Mouse (Mus musculus) lung, postnatal 0 days (tissue): ENCODE results near the gene Srpk2. TPM values are rescaled to one million over a fixed set of nuclear protein-coding genes. Genes with fewer than 3 reads are reported as not detected.
A peak's percentile ranks its signal among the peaks of the same experiment; 100 is the strongest.

Experiments used
- ATAC-seq: fragments of 200-750 bp; cut with Nextera tagmentation; 2 replicates; pipeline ENCODE4 v1.8.0; 2017; ENCODE audit warnings: moderate library complexity
- DNase-seq: peaks from one replicate; pipeline ENCODE4 v3.0.0-alpha.2; 2016; ENCODE audit warnings: low spot score
- H3K27ac ChIP-seq: fragments of 300-500 bp; sonication (generic); 2 replicates; pipeline ENCODE4 v1.5.1; 2014; ENCODE audit warnings: antibody characterized with exemption, mild to moderate bottlenecking, low read length, mixed read lengths
- H3K27me3 ChIP-seq: fragments of 300-500 bp; sonication (generic); replicated peaks from 2 replicates; pipeline ENCODE4 v1.6.1; 2014; ENCODE audit warnings: low read length, mixed read lengths; ENCODE audit not compliant: insufficient read depth
- H3K36me3 ChIP-seq: fragments of 300-500 bp; sonication (generic); 2 replicates; pipeline ENCODE4 v1.6.1; 2014; ENCODE audit warnings: low read length, mixed read lengths; ENCODE audit not compliant: insufficient read depth
- H3K4me1 ChIP-seq: fragments of 300-500 bp; sonication (generic); 2 replicates; pipeline ENCODE4 v1.6.1; 2014; ENCODE audit warnings: antibody characterized with exemption, low read depth, low read length, mixed read lengths; ENCODE audit not compliant: insufficient read depth
- H3K4me2 ChIP-seq: fragments of 300-500 bp; sonication (generic); replicated peaks from 2 replicates; pipeline ENCODE4 v1.6.1; 2014; ENCODE audit warnings: low read depth, mild to moderate bottlenecking, low read length, moderate library complexity, mixed read lengths
- H3K4me3 ChIP-seq: fragments of 300-500 bp; sonication (generic); 2 replicates; pipeline ENCODE4 v1.5.1; 2014; ENCODE audit warnings: low read depth, low read length
- H3K9ac ChIP-seq: fragments of 300-500 bp; sonication (generic); replicated peaks from 2 replicates; pipeline ENCODE4 v1.6.1; 2014; ENCODE audit warnings: low read depth, mild to moderate bottlenecking
- H3K9me3 ChIP-seq: fragments of 300-500 bp; sonication (generic); 2 replicates; pipeline ENCODE4 v1.6.1; 2016; ENCODE audit warnings: low read length, mixed read lengths
- CTCF ChIP-seq: IDR thresholded peaks from 2 replicates; pipeline ENCODE4 v1.5.1; 2016; ENCODE audit warnings: antibody characterized with exemption, mild to moderate bottlenecking
- EP300 ChIP-seq: IDR thresholded peaks from 2 replicates; pipeline ENCODE4 v1.6.1; 2016; ENCODE audit warnings: antibody characterized with exemption, mild to moderate bottlenecking, control low read depth
- WGBS: fragments of 180-500 bp; shearing (Covaris S2); extraction: QIAGEN DNeasy Blood & Tissue Kit; methylation state at CpG from one replicate; pipeline ENCODE4 v1.1.7; 2014; 5-methylcytosine and 5-hydroxymethylcytosine counted together
- polyA plus RNA-seq: library from polyadenylated mRNA; unstranded; fragments of >200 nt; fragmentation: Nextera tagmentation; extraction: Ambion mirVana; gene quantifications from 2 replicates; pipeline ENCODE4 v1.2.1, GENCODE M21; 2015

Srpk2 gene
- polyA plus RNA-seq, 1 experiment from 2014 or later: 38.1 TPM

GRCm38 (mm10) chr5:23683431-23683830, 986 bp downstream of the Srpk2 start:
- Histone ChIP-seq H3K4me1 (no peaks in the 10 kb centered on the region), H3K36me3 (no peaks in the 10 kb centered on the region), H3K27ac (no peak overlapping the region), H3K9ac (no peak overlapping the region), H3K4me2 (no peak overlapping the region), H3K4me3 (no peak overlapping the region), H3K27me3 (no peaks in the 10 kb centered on the region), H3K9me3 (no peaks in the 10 kb centered on the region)
- DNase-seq: no peak
- 68% methylated on average over 4 of the region's 4 CpGs for WGBS
- no peak for ATAC-seq
- TF ChIP-seq CTCF (no peak), EP300 (no peak)

DNA sequence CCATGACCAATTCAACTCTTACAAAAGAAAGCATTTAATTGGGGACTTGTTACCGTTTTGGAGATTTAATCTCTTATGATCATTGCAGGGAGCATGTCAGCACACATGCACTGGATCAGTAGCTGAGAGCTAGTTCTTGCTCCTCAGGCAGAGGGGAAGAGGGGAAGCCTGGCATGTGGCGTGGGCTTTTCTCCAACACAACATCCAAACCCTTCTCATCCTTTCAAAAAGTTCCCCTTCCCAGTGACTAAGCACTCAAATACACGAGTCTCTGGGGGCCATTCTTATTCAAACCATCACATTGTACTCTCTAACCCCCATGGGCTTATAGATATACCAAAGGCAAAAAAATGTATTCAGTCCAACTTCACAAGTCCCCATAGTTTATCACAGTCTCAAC, 5.4 kb downstream of the Srpk2 start:
- ATAC-seq: no peak
- Histone ChIP-seq H3K9ac (no peak overlapping the region), H3K36me3 (no peaks in the 10 kb centered on the region), H3K4me2 (no peak overlapping the region), H3K27ac (no peak overlapping the region), H3K27me3 (no peaks in the 10 kb centered on the region), H3K4me1 (no peaks in the 10 kb centered on the region), H3K9me3 (no peaks in the 10 kb centered on the region), H3K4me3 (no peak overlapping the region)
- 58% methylated on average over 3 of the region's 3 CpGs for WGBS
- TF ChIP-seq EP300 (no peak), CTCF (no peak)
- no peak for DNase-seq

- no peaks in the 10 kb centered on the region for H3K4me1 ChIP-seq
- no peaks in the 10 kb centered on the region for H3K9me3 ChIP-seq
- H3K4me3 ChIP-seq: no peak overlapping the region
- no peak overlapping the region for H3K4me2 ChIP-seq
- no peaks in the 10 kb centered on the region for H3K36me3 ChIP-seq
- TF ChIP-seq CTCF (no peak), EP300 (no peak)
- ATAC-seq (no peak), DNase-seq (no peak)
- H3K27ac ChIP-seq: no peak overlapping the region
- 96% methylated on average over 5 of the region's 5 CpGs for WGBS
- no peaks in the 10 kb centered on the region for H3K27me3 ChIP-seq
- no peak overlapping the region for H3K9ac ChIP-seq
These were observed 6.5 kb downstream of the Srpk2 start for GRCm38 (mm10) chr5:23677883-23678282.

DNA sequence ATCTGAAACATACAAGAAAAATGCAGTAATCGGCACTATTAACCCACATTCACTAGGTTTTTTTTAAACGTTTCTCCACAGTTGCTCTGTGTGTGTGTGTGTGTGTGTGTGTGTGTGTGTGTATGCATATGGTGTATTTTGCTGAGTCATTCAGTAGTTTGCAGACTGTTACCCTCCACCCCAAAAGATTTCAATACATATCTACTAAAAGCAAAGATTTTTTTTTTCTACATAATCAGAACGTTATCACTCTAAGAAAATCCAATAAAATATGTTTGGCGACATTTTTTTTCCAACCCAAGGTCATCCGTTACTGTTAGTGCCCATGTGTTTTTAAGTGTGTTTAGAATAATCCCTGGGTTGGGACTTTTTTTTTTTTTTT, 7.4 kb downstream of the Srpk2 start:
- Histone ChIP-seq H3K27ac (no peak overlapping the region), H3K4me2 (no peak overlapping the region), H3K27me3 (no peaks in the 10 kb centered on the region), H3K9ac (no peak overlapping the region), H3K4me3 (no peak overlapping the region), H3K9me3 (no peaks in the 10 kb centered on the region), H3K36me3 (no peaks in the 10 kb centered on the region), H3K4me1 (no peaks in the 10 kb centered on the region)
- TF ChIP-seq CTCF (no peak), EP300 (no peak)
- WGBS: 78% methylated on average over 5 of the region's 5 CpGs
- no peak for DNase-seq
- no peak for ATAC-seq

DNA sequence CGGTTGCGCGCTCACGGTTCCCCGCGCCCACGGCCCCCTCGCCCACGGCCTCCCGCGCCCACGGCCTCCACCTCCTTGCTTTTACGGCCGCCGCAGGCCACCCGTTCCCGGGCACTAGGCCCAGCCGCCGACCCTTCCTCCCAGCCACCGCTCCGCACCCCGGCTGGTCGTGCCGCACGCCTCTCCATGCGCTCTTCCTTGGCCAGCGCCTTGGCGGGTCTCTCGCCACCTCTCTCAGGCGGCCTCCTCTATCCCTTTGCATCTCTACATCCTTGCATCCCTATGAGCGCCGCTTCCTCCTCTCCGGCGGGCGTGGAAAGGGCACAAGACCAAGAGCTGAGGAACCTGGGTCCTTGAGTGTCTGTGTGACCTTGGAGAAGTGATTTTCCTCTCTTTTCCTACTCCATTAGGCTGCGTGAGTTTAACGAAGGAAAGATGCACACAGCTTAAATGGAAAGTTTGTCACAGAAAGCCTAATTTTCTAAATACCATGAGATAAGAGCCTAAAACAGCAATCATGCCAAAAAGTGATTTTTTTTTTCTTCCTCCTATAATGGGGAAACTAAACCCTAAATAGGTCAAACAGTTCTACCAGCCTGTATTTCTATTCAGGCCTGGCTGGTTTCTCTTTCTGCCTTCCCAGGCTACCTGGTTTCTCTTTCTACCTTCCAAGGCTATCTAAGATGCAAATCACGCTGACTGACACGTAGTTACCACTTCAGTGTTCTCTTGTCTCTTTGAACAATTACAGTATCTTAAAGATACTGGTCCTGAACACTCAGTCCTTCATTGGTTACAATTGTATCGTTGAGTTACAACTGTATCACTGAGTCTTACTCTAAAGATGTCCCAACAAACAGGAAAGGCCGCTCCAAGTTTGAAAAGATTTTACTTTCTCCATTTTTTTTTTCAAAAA, 8.0 kb downstream of the Srpk2 start:
- Histone ChIP-seq H3K4me1 (no peaks in the 10 kb centered on the region), H3K4me2 (peak overlapping the region; percentile 94), H3K9me3 (no peaks in the 10 kb centered on the region), H3K4me3 (peak overlapping the region; percentile 86), H3K27ac (no peak overlapping the region), H3K36me3 (no peaks in the 10 kb centered on the region), H3K9ac (peak overlapping the region; percentile 41; the same call in 1 of the 2 replicates), H3K27me3 (no peaks in the 10 kb centered on the region)
- DNase-seq (peak; percentile 36), ATAC-seq (peak; percentile 1; the same call in 1 of the 2 replicates)
- TF ChIP-seq CTCF (no peak), EP300 (no peak)
- WGBS: 15% methylated on average over 26 of the region's 41 CpGs

GRCm38 (mm10) chr5:23675499-23676155, 8.8 kb downstream of the Srpk2 start:
- Histone ChIP-seq H3K27ac (peak overlapping the region; percentile 38; the same call in 1 of the 2 replicates), H3K9ac (peak overlapping the region; percentile 60), H3K4me2 (peak overlapping the region; percentile 94), H3K9me3 (no peaks in the 10 kb centered on the region), H3K4me1 (no peaks in the 10 kb centered on the region), H3K36me3 (no peaks in the 10 kb centered on the region), H3K27me3 (no peaks in the 10 kb centered on the region), H3K4me3 (peak overlapping the region; percentile 86)
- under 1% methylated on average over 37 of the region's 95 CpGs for WGBS
- DNase-seq: peak; percentile 51
- peak; percentile 62 for ATAC-seq
- TF ChIP-seq EP300 (no peak), CTCF (0 out of 2 replicates have a peak, but pooled peaks have one; percentile 2)
